Mouse (Mus musculus) kidney, adult 2 months (tissue): ENCODE measurements around the gene Cavin2. TPM values are rescaled to one million over a fixed set of nuclear protein-coding genes. Genes with fewer than 3 reads are reported as not detected.

Experiments used
- DNase-seq: peaks from one replicate; pipeline ENCODE4 v3.0.0; 2021
- H3K27ac ChIP-seq: fragments of 200-500 bp; 2 replicates; pipeline ENCODE4 v1.5.1; 2012; ENCODE audit warnings: low read depth, low read length, control low read depth, inconsistent platforms; ENCODE audit not compliant: insufficient read depth
- H3K27me3 ChIP-seq: fragments of 200-500 bp; replicated peaks from 2 replicates; pipeline ENCODE4 v1.6.1; 2012; ENCODE audit warnings: mild to moderate bottlenecking, moderate library complexity, low read length, inconsistent platforms; ENCODE audit not compliant: control insufficient read depth, insufficient read depth
- H3K36me3 ChIP-seq: fragments of 200-500 bp; 2 replicates; pipeline ENCODE4 v1.6.1; 2012; ENCODE audit warnings: mild to moderate bottlenecking, moderate library complexity, low read length, inconsistent platforms; ENCODE audit not compliant: control insufficient read depth, insufficient read depth
- H3K4me1 ChIP-seq: fragments of 200-500 bp; 2 replicates; pipeline ENCODE4 v1.6.1; 2011; ENCODE audit warnings: low read length; ENCODE audit not compliant: control insufficient read depth, insufficient read depth
- H3K4me3 ChIP-seq: fragments of 200-500 bp; 2 replicates; pipeline ENCODE4 v1.5.1; 2011; ENCODE audit warnings: mild to moderate bottlenecking, low read depth, low read length, control low read depth; ENCODE audit not compliant: insufficient read depth
- CTCF ChIP-seq: fragments of 200-500 bp; conservative IDR thresholded peaks from 2 replicates; pipeline ENCODE4 v1.5.1; 2011; ENCODE audit warnings: low read depth, mild to moderate bottlenecking, control low read depth, low read length, moderate library complexity, mixed read lengths; ENCODE audit not compliant: insufficient read depth, insufficient read length
- POLR2A ChIP-seq: fragments of 200-500 bp; IDR thresholded peaks from one replicate; pipeline ENCODE4 v1.6.1; 2011; ENCODE audit warnings: low read depth, low read length, control low read depth
- WGBS: fragments of 180-500 bp; shearing (Covaris S2); methylation state at CpG from one replicate; pipeline ENCODE4 v1.1.7; 2018; 5-methylcytosine and 5-hydroxymethylcytosine counted together
- polyA plus RNA-seq: library from polyadenylated mRNA; depleted of rRNA; stranded (reverse); fragments of >200 nt; gene quantifications from 2 replicates; pipeline ENCODE4 v1.2.3, GENCODE M21; 2012; rRNA removed

Gene Cavin2
- polyA plus RNA-seq, 1 experiment: 20.9 TPM

DNA sequence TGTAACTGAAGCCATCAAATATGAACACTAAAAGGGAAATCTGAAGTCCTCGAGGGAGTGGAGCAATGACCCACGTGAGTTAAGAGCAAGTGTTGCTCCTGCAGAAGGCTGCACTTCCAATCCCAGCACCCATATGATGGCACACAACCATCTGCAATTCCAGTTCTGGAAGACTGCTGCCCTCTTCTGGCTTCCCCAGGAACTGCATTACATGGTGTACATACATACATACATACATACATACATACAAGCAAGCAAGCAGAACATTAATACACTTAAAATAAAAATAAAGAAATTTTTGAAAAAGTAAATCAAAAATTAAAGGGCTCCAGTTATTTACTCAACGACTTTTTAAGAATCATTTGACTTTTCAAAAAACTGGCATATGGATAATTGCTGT lies 58.7 kb downstream of the Cavin2 start:
- TF ChIP-seq POLR2A (no peak), CTCF (no peak)
- Histone ChIP-seq H3K36me3 (no peaks in the 10 kb centered on the region), H3K27ac (no peak overlapping the region), H3K4me1 (no peaks in the 10 kb centered on the region; the same call in 1 of the 2 replicates), H3K4me3 (no peak overlapping the region), H3K27me3 (no peaks in the 10 kb centered on the region)
- 94% methylated on average over 3 of the region's 3 CpGs for WGBS
- DNase-seq: no peak

DNA sequence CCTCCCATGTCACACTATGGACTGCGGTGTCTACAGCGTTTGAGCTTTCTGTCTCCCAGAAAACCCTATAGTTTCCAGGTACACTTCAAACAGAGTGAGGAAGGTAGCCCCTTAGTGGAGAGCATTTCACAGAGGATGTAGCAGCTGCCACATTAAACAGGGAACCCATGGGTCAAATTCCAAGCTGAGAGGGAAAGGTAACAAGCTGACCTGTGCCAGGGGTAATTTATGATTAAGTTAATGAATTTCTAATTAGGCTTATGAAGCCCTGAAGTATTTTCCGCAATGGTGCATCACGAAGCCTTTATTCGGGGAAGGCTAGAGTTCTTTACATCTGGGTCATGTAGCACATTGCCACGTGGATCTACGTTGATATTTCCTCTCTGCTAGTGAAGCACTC lies 59.7 kb downstream of the Cavin2 start:
- Histone ChIP-seq H3K4me3 (no peak overlapping the region), H3K4me1 (no peaks in the 10 kb centered on the region; the same call in 1 of the 2 replicates), H3K27me3 (no peaks in the 10 kb centered on the region), H3K36me3 (no peaks in the 10 kb centered on the region), H3K27ac (no peak overlapping the region)
- DNase-seq: peak; percentile 59
- WGBS: 51% methylated on average over 7 of the region's 7 CpGs
- TF ChIP-seq CTCF (no peak), POLR2A (no peak)

DNA sequence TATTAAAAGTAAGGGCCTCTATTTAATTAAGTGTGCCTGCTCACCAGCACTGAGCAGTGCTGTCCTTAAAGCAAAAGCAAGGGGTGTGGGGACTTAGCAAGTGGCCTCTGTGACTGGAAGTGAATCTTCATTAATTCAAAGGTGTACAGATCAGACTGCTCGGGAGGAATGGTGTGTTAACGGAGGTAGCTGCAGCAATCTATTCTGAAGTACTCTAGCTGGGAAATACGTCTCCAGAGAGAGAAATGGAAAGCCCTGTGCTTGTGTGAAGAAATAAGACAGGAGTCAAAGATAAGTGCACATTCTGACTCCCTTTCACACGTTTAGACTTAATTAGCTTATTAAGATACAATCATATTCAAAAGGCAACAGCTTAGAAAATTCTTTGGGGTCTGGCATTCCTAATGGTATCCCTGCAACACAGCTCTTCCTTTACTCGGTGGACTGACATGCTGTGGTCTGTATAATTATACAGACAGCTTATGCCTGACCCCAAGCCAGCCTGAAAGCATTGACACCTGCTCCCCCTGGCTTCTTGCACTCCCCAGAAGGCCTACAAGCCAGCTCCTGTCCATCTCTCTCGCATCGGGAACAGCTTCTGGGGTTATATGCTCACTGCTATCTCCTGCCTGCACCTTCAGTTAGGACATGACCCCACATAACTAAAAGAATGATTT lies 60.5 kb downstream of the Cavin2 start:
- TF ChIP-seq POLR2A (no peak), CTCF (no peak)
- Histone ChIP-seq H3K27me3 (no peaks in the 10 kb centered on the region), H3K4me1 (no peaks in the 10 kb centered on the region; the same call in 1 of the 2 replicates), H3K27ac (no peak overlapping the region), H3K4me3 (no peak overlapping the region), H3K36me3 (no peaks in the 10 kb centered on the region)
- no peak for DNase-seq
- 69% methylated on average over 7 of the region's 7 CpGs for WGBS

Other genes starting within 250 kb of the Cavin2 start
- gene Nabp1, start 189.3 kb downstream of the Cavin2 start, polyA plus RNA-seq: 28.6 and 33.1 TPM in 2 replicates